In the genomic region with DNA sequence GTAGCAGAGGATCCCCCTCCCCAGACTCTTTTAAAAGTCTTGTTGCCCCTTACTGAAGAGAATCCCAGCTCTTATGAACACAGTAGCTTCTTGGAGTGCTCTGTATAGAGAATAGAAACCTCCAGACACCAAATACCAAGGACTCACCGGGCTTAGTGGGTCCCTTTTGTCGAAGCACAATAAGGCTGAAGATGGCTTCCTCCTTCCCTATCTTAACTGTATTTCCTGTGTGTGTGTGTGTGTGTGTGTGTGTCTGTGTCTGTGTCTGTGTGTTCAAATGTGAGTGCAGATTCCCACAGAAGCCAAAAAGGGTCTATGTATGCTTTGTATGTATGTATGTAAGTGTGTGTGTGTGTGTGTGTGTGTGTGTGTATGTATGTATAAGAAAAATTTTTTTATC, we compare ENCODE assay signal across 11 mouse cellular contexts. TPM values are rescaled to one million over a fixed set of nuclear protein-coding genes. Genes with fewer than 3 reads are reported as not detected.
DNase-seq lines count a peak whose midpoint lies in the region; ATAC-seq and TF ChIP-seq lines count a peak whose summit lies in the region.
"Had no signal": no experiment of that assay in that cellular context is flagged by ENCODE, and none has a peak within 500 bp of the region (broad histone marks: within the 10 kb centered on the region; RNA-seq: fewer than 3 reads in every experiment).

No protein-coding gene starts in this region.

- no peak for DNase-seq in intestine, embryonic 14.5 days (ENCODE audit: low spot score)
- DNase-seq in MEL-GATA-1-ER (ENCODE audit: extremely low read depth, low read depth): peak; percentile 14
- DNase-seq in forebrain, postnatal 0 days: no peak
- no peak for DNase-seq in urinary bladder, postnatal 25 days (ENCODE audit: low spot score)

- ATAC-seq in intestine, embryonic 14.5 days (replicated peaks; ENCODE audit: low FRiP score, low TSS enrichment, low read depth): no peak
- ATAC-seq in intestine, postnatal 0 days: no peak
- ATAC-seq in forebrain, postnatal 0 days: peak; percentile 9; the same call in 1 of the 2 replicates
- no peak for ATAC-seq in limb, embryonic 13.5 days (ENCODE audit: low FRiP score, low read depth)
- no peak for ATAC-seq in erythroblast, adult 5-6 weeks (replicated peaks; ENCODE audit: low FRiP score, poor library complexity, severe bottlenecking)
- no peak; the same call in 1 of the 2 replicates for ATAC-seq in cerebellum, adult (ENCODE audit: insufficient number of reproducible peaks, low FRiP score, low TSS enrichment)

- no peaks in the 10 kb centered on the region for H3K9me3 ChIP-seq in intestine, embryonic 14.5 days (ENCODE audit: control insufficient read depth, low read length)
- no peaks in the 10 kb centered on the region for H3K9me3 ChIP-seq in intestine, postnatal 0 days (ENCODE audit: control insufficient read depth)
- no peaks in the 10 kb centered on the region for H3K9me3 ChIP-seq in forebrain, postnatal 0 days (ENCODE audit: low read length)
- no peaks in the 10 kb centered on the region for H3K9me3 ChIP-seq in limb, embryonic 13.5 days

- H3K4me1 ChIP-seq in intestine, embryonic 14.5 days (replicated peaks; ENCODE audit: control insufficient read depth, insufficient read depth, low read length): no peaks in the 10 kb centered on the region
- no peaks in the 10 kb centered on the region for H3K4me1 ChIP-seq in intestine, postnatal 0 days (replicated peaks; ENCODE audit: control insufficient read depth, insufficient read depth, low read length)
- peaks cover 3% of the 10 kb centered on the region; the same call in 1 of the 2 replicates for H3K4me1 ChIP-seq in forebrain, postnatal 0 days (ENCODE audit: insufficient read depth)
- H3K4me1 ChIP-seq in limb, embryonic 13.5 days: peaks cover 30% of the 10 kb centered on the region

- no peak for TF ChIP-seq CTCF in intestine, postnatal 0 days (IDR thresholded peaks at IDR 0.05; ENCODE audit: low read depth)
- TF ChIP-seq CTCF in forebrain, postnatal 0 days (IDR thresholded peaks at IDR 0.05; ENCODE audit: low read depth): no peak

- peak overlapping the region; percentile 7; the same call in 1 of the 2 replicates for H3K27ac ChIP-seq in intestine, embryonic 14.5 days (ENCODE audit: low read depth)
- H3K27ac ChIP-seq in intestine, postnatal 0 days (ENCODE audit: low read depth, low read length): no peak overlapping the region
- peak overlapping the region; percentile 54; the same call in 1 of the 2 replicates for H3K27ac ChIP-seq in forebrain, postnatal 0 days (ENCODE audit: low read depth, low read length)
- peak overlapping the region; percentile 48; the same call in 1 of the 2 replicates for H3K27ac ChIP-seq in limb, embryonic 13.5 days

- H3K36me3 ChIP-seq in intestine, embryonic 14.5 days (ENCODE audit: control insufficient read depth, insufficient read depth, low read length): peaks cover 21% of the 10 kb centered on the region; the same call in 1 of the 2 replicates
- no peaks in the 10 kb centered on the region for H3K36me3 ChIP-seq in intestine, postnatal 0 days (ENCODE audit: control insufficient read depth, insufficient read depth)
- peaks cover 24% of the 10 kb centered on the region for H3K36me3 ChIP-seq in forebrain, postnatal 0 days (ENCODE audit: insufficient read depth)
- H3K36me3 ChIP-seq in limb, embryonic 13.5 days: peaks cover 45% of the 10 kb centered on the region

- H3K4me2 ChIP-seq in intestine, embryonic 14.5 days (ENCODE audit: low read length): no peak overlapping the region
- H3K4me2 ChIP-seq in intestine, postnatal 0 days (replicated peaks; ENCODE audit: low read depth): no peak overlapping the region
- H3K4me2 ChIP-seq in forebrain, postnatal 0 days (ENCODE audit: low read depth): no peak overlapping the region
- no peak overlapping the region for H3K4me2 ChIP-seq in limb, embryonic 13.5 days (replicated peaks)
- H3K4me2 ChIP-seq: heart, embryonic 11.5 days had no signal

- no peak overlapping the region for H3K4me3 ChIP-seq in intestine, embryonic 14.5 days (ENCODE audit: low read depth, low read length)
- H3K4me3 ChIP-seq in intestine, postnatal 0 days (ENCODE audit: low read depth, low read length): no peak overlapping the region
- H3K4me3 ChIP-seq in forebrain, postnatal 0 days (ENCODE audit: low read depth, low read length): no peak overlapping the region
- no peak overlapping the region for H3K4me3 ChIP-seq in limb, embryonic 13.5 days

- no peak overlapping the region for H3K9ac ChIP-seq in intestine, embryonic 14.5 days (ENCODE audit: low read length)
- H3K9ac ChIP-seq in intestine, postnatal 0 days (ENCODE audit: low read depth, low read length): no peak overlapping the region
- no peak overlapping the region for H3K9ac ChIP-seq in forebrain, postnatal 0 days
- H3K9ac ChIP-seq in limb, embryonic 13.5 days: no peak overlapping the region

- no peaks in the 10 kb centered on the region for H3K27me3 ChIP-seq in intestine, embryonic 14.5 days (replicated peaks; ENCODE audit: control insufficient read depth, insufficient read depth, low read length)
- no peaks in the 10 kb centered on the region for H3K27me3 ChIP-seq in intestine, postnatal 0 days (replicated peaks; ENCODE audit: control insufficient read depth, insufficient read depth, low read length)
- no peaks in the 10 kb centered on the region for H3K27me3 ChIP-seq in forebrain, postnatal 0 days (ENCODE audit: insufficient read depth, low read length)
- no peaks in the 10 kb centered on the region for H3K27me3 ChIP-seq in limb, embryonic 13.5 days

- 81% methylated on average over 2 of the region's 2 CpGs for WGBS in intestine, embryonic 14.5 days
- 78% methylated on average over 2 of the region's 2 CpGs for WGBS in intestine, postnatal 0 days
- WGBS in forebrain, postnatal 0 days: 63% methylated on average over 2 of the region's 2 CpGs
- 73% methylated on average over 2 of the region's 2 CpGs for WGBS in limb, embryonic 13.5 days

RNA-seq across cellular contexts. Expression of a gene that starts 36.2 kb away (rescaled TPM):
- polyA plus RNA-seq in intestine, embryonic 14.5 days (2014; fragmentation: Nextera tagmentation; extraction: Ambion mirVana): 0.97 and 1.9 TPM in 2 replicates
- polyA plus RNA-seq in intestine, postnatal 0 days (2015; fragmentation: Nextera tagmentation; extraction: Ambion mirVana): 0.26 and 0.37 TPM in 2 replicates
- total RNA-seq in forebrain, postnatal 0 days (2014; rRNA removed): 0.33 and 2.6 TPM in 2 replicates
- 0.14 and 0.15 TPM in 2 replicates for polyA plus RNA-seq in forebrain, postnatal 0 days (2015; fragmentation: Nextera tagmentation; extraction: Ambion mirVana)
- polyA plus RNA-seq in limb, embryonic 13.5 days (2015; fragmentation: Nextera tagmentation; extraction: Ambion mirVana): 0.29 and 0.78 TPM in 2 replicates
- 0.38 and 0.63 TPM in 2 replicates for total RNA-seq in erythroblast, adult 5-6 weeks (2015; ENCODE audit: low replicate concordance)
- not detected in 2 replicates for total RNA-seq in erythroblast, adult 5-6 weeks (2017; ENCODE audit: low replicate concordance)

RNA-seq across cellular contexts. Expression of a gene that starts 51.5 kb away (rescaled TPM):
- polyA plus RNA-seq in intestine, embryonic 14.5 days (2014; fragmentation: Nextera tagmentation; extraction: Ambion mirVana): 0.31 TPM in 1 of 2 replicates, not detected in the other
- polyA plus RNA-seq in intestine, postnatal 0 days (2015; fragmentation: Nextera tagmentation; extraction: Ambion mirVana): not detected in 2 replicates
- not detected in 2 replicates for total RNA-seq in forebrain, postnatal 0 days (2014; rRNA removed)
- polyA plus RNA-seq in forebrain, postnatal 0 days (2015; fragmentation: Nextera tagmentation; extraction: Ambion mirVana): not detected in 2 replicates
- 0.33 and 0.65 TPM in 2 replicates for polyA plus RNA-seq in limb, embryonic 13.5 days (2015; fragmentation: Nextera tagmentation; extraction: Ambion mirVana)
- not detected in 2 replicates for total RNA-seq in erythroblast, adult 5-6 weeks (2015; ENCODE audit: low replicate concordance)
- total RNA-seq in erythroblast, adult 5-6 weeks (2017; ENCODE audit: low replicate concordance): not detected in 2 replicates
- total RNA-seq: gastrocnemius, adult 8-10 months; layer of hippocampus, postnatal 10 days had no signal
- polyA plus RNA-seq: heart, embryonic 11.5 days had no signal
